Mouse (Mus musculus) erythroblast, adult 5-6 weeks (primary cell): ENCODE measurements around the gene Snapc5. TPM values are rescaled to one million over a fixed set of nuclear protein-coding genes. Genes with fewer than 3 reads are reported as not detected.
A peak's percentile ranks its signal among the peaks of the same experiment; 100 is the strongest.
"Not testable (repeated sequence)": the region's sequence is repeated elsewhere in the genome, so short reads cannot be mapped to it uniquely, and the experiment has no call there.

Source experiments
- ATAC-seq: replicated peaks from 2 replicates; pipeline ENCODE4 v1.8.0; 2016; ENCODE audit warnings: moderate number of reproducible peaks, mild to moderate bottlenecking, moderate TSS enrichment, inconsistent platforms; ENCODE audit not compliant: poor library complexity, low FRiP score, severe bottlenecking
- total RNA-seq, 2 experiments: library from RNA; stranded (forward) in 1 of 2; stranded (reverse) in 1 of 2; fragments of 150-400 nt in 1 of 2; fragments of 200-764, 138-1000 nt in 1 of 2; gene quantifications; 2 replicates each; pipeline versions ENCODE4 v1.2.3 to v1.2.4; 2015 to 2017; ENCODE audit warnings: low replicate concordance in 2 of 2

The Snapc5 gene
- total RNA-seq (2015; ENCODE audit: low replicate concordance) (4.0 and 5.9 TPM in 2 replicates), total RNA-seq (2017; ENCODE audit: low replicate concordance) (5.5 and 17.8 TPM in 2 replicates)

- peak; percentile 95 for ATAC-seq
Measured at GRCm38 (mm10) chr9:64178974-64179646, at the start of gene Snapc5. Gene Snapc5, plus strand, starts transcription at chr9:64179274.

- ATAC-seq = no peak
Measured at GRCm38 (mm10) chr9:64131623-64132022, 47.5 kb upstream of the Snapc5 start.

- not testable (repeated sequence) for ATAC-seq
Measured at GRCm38 (mm10) chr9:64138896-64139295, 40.2 kb upstream of the Snapc5 start.

- no peak for ATAC-seq
Measured at GRCm38 (mm10) chr9:64139879-64140278, 39.2 kb upstream of the Snapc5 start.

- ATAC-seq = no peak; the same call in 1 of the 2 replicates
Measured at GRCm38 (mm10) chr9:64156641-64157040, 22.4 kb upstream of the Snapc5 start.

GRCm38 (mm10) chr9:64160471-64160870, 18.6 kb upstream of the Snapc5 start:
- no peak for ATAC-seq

GRCm38 (mm10) chr9:64169967-64170366, 9.1 kb upstream of the Snapc5 start:
- not testable (repeated sequence) for ATAC-seq

GRCm38 (mm10) chr9:64172145-64172815, 6.8 kb upstream of the Snapc5 start:
- peak; percentile 60 for ATAC-seq

GRCm38 (mm10) chr9:64172816-64173665, 6.0 kb upstream of the Snapc5 start, which contains the start of the genes Zwilch and Rpl4:
Gene Zwilch, minus strand, starts transcription at chr9:64173104.
Gene Rpl4, plus strand, starts transcription at chr9:64173375.
- peak; percentile 90 for ATAC-seq

GRCm38 (mm10) chr9:64173666-64174220, 5.3 kb upstream of the Snapc5 start:
- ATAC-seq = no peak

- ATAC-seq = no peak
Measured at GRCm38 (mm10) chr9:64174341-64174740, 4.7 kb upstream of the Snapc5 start.

GRCm38 (mm10) chr9:64174766-64175165, 4.3 kb upstream of the Snapc5 start:
- no peak for ATAC-seq

GRCm38 (mm10) chr9:64175378-64175777, 3.7 kb upstream of the Snapc5 start:
- ATAC-seq = no peak

- ATAC-seq = 0 out of 2 replicates have a peak, but pooled peaks have one; percentile 7
Measured at GRCm38 (mm10) chr9:64178610-64178973, 482 bp upstream of the Snapc5 start.

- not testable (repeated sequence) for ATAC-seq
Measured at GRCm38 (mm10) chr9:64183295-64183694, 4.2 kb downstream of the Snapc5 start.

- ATAC-seq = no peak
Measured at GRCm38 (mm10) chr9:64184166-64184840, 5.2 kb downstream of the Snapc5 start.

GRCm38 (mm10) chr9:64193879-64194278, 14.8 kb downstream of the Snapc5 start:
- ATAC-seq = no peak

- no peak for ATAC-seq
Measured at GRCm38 (mm10) chr9:64195554-64195953, 16.5 kb downstream of the Snapc5 start.

- no peak for ATAC-seq
Measured at GRCm38 (mm10) chr9:64197524-64197923, 18.4 kb downstream of the Snapc5 start.
